Mouse (Mus musculus) forebrain, embryonic 12.5 days (tissue): ENCODE data around the gene Gm20481. TPM values are rescaled to one million over a fixed set of nuclear protein-coding genes. Genes with fewer than 3 reads are reported as not detected.
A peak's percentile ranks its signal among the peaks of the same experiment; 100 is the strongest.
"Not testable (repeated sequence)": the region's sequence is repeated elsewhere in the genome, so short reads cannot be mapped to it uniquely, and the experiment has no call there.

ENCODE experiments used
- ATAC-seq: fragments of 200-750 bp; cut with Nextera tagmentation; 2 replicates; pipeline ENCODE4 v1.8.0; 2017; ENCODE audit warnings: moderate TSS enrichment; ENCODE audit not compliant: low FRiP score
- H3K27ac ChIP-seq: fragments of 300-500 bp; sonication (generic); 2 replicates; pipeline ENCODE4 v1.5.1; 2016; ENCODE audit warnings: mild to moderate bottlenecking
- H3K27me3 ChIP-seq: fragments of 300-500 bp; sonication (generic); 2 replicates; pipeline ENCODE4 v1.6.1; 2016; ENCODE audit warnings: mild to moderate bottlenecking
- H3K36me3 ChIP-seq: fragments of 300-500 bp; sonication (generic); replicated peaks from 2 replicates; pipeline ENCODE4 v1.6.1; 2016; ENCODE audit warnings: mild to moderate bottlenecking
- H3K4me1 ChIP-seq: fragments of 300-500 bp; sonication (generic); 2 replicates; pipeline ENCODE4 v1.6.1; 2016
- H3K4me2 ChIP-seq: fragments of 300-500 bp; sonication (generic); 2 replicates; pipeline ENCODE4 v1.6.1; 2016; ENCODE audit warnings: mild to moderate bottlenecking, moderate library complexity
- H3K4me3 ChIP-seq: fragments of 300-500 bp; sonication (generic); replicated peaks from 2 replicates; pipeline ENCODE4 v1.5.1; 2016; ENCODE audit warnings: mild to moderate bottlenecking
- H3K9ac ChIP-seq: fragments of 300-500 bp; sonication (generic); 2 replicates; pipeline ENCODE4 v1.6.1; 2016; ENCODE audit warnings: mild to moderate bottlenecking
- H3K9me3 ChIP-seq: fragments of 300-500 bp; sonication (generic); 2 replicates; pipeline ENCODE4 v1.6.1; 2016
- WGBS: fragments of 180-500 bp; shearing (Covaris S2); methylation state at CpG from one replicate; pipeline ENCODE4 v1.1.7; 2016; 5-methylcytosine and 5-hydroxymethylcytosine counted together
- polyA plus RNA-seq: library from polyadenylated mRNA; unstranded; fragments of >200 nt; fragmentation: Nextera tagmentation; extraction: Ambion mirVana; gene quantifications from 2 replicates; pipeline ENCODE4 v1.2.1, GENCODE M21; 2016

Gene Gm20481
- polyA plus RNA-seq: not detected in 2 replicates

DNA sequence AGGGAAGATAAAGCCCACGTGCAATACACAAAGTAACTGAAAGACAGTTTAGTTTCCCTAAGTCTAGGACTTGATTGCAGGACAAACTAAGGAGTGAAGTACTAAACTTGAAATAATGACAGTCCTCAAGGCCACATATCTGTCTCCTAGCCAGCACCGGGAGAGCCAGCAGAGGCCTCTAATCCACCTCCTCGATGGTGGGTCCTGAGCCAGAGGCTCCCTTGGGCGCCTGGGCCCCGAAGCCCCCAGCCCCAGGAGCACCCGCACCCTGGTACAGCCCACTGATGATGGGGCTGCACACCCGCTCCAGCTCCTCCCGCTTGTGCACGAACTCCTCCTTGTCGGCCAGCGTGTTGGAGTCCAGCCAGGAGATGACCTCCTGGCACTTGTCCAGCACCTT lies at the start of gene Gm20481:
Gene Gm20481 (plus strand): TSS at position 91 of the 400 bp plus-strand sequence.
- not testable (repeated sequence) for H3K9ac ChIP-seq, H3K4me2 ChIP-seq, ATAC-seq, H3K4me3 ChIP-seq, H3K4me1 ChIP-seq, H3K36me3 ChIP-seq, H3K9me3 ChIP-seq, H3K27ac ChIP-seq
- H3K27me3 ChIP-seq: peaks cover 46% of the 10 kb centered on the region
- WGBS: 75% methylated on average over 9 of the region's 11 CpGs

DNA sequence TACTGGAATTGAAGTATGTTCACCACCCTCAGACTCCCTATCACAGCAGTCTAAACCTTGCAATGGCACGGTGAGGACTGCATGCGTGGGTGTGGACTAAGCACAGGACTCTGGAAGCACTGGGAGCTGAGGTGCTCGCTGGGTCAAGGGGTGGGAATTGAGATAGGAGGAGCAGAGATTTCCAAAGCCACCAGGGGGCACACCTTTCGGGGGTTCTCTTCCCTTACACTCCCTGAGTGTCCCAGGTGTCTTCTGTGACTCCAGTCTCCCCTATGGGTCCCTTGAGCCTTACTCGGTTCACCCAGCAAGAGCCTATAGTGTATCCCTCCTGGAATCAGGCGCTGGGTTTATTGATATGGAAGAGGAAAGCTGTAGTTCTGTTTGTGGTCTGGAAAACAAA lies 46.8 kb upstream of the Gm20481 start:
- no peaks in the 10 kb centered on the region for H3K9me3 ChIP-seq
- H3K4me2 ChIP-seq: no peak overlapping the region
- no peaks in the 10 kb centered on the region for H3K27me3 ChIP-seq
- no peak overlapping the region for H3K4me3 ChIP-seq
- WGBS: 46% methylated on average over 6 of the region's 6 CpGs
- H3K36me3 ChIP-seq: no peaks in the 10 kb centered on the region
- ATAC-seq: no peak
- H3K4me1 ChIP-seq: no peaks in the 10 kb centered on the region
- no peak overlapping the region for H3K27ac ChIP-seq
- H3K9ac ChIP-seq: no peak overlapping the region

DNA sequence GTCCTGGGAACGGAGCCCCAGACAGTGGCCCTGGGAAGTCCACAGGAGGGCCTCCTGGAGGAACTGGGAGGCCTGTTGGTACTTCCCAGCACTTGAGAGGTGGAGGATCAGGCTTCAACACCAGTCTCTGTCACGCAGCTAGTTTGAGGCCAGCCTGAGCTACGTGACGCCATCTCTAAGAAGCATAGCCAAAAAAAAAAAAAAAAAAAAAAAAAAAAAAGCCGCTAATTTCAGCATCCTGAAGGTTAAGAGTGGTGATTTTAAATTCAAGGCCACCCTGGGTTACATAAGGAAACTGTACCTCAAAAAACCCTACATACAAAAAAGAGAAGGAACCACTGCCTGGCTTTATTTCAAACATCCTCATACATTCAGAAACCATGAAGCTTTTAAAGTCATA lies 45.5 kb upstream of the Gm20481 start:
- WGBS: 62% methylated on average over 5 of the region's 5 CpGs
- Histone ChIP-seq H3K4me2 (no peak overlapping the region), H3K27ac (no peak overlapping the region), H3K9me3 (no peaks in the 10 kb centered on the region), H3K36me3 (no peaks in the 10 kb centered on the region), H3K27me3 (no peaks in the 10 kb centered on the region), H3K4me1 (no peaks in the 10 kb centered on the region), H3K9ac (no peak overlapping the region), H3K4me3 (no peak overlapping the region)
- no peak for ATAC-seq

DNA sequence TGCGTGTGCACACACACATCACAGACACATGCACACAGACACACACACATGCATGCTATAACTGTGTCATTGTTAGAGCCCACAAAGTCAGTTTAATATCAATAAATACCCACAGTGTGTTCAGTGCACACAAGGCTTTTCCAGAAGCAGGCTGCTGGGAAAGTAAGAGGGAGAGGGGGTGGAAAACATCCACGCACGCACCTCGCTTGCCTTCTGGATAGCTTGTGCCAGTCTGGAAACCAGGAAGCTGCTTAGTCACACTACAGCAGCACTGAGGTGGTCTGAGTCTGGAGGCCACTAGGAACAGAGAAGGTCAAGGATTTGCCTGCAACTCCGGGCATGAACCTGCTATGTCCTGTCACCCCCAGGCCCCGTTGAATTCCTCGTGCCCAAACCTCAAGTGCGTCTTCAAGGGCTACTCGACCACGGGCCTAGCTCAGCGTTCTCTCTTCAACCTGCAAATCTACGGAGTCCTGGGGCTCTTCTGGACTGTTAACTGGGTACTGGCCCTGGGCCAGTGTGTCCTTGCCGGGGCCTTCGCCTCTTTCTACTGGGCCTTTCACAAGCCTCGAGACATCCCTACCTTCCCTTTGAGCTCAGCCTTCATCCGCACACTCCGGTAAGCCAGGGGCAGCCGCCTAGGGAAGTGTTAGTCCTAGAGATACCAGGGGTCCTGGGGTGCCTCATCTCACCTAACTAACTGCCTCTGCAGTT lies 42.2 kb upstream of the Gm20481 start:
- no peaks in the 10 kb centered on the region for H3K27me3 ChIP-seq
- H3K4me2 ChIP-seq: no peak overlapping the region
- peaks cover 11% of the 10 kb centered on the region for H3K4me1 ChIP-seq
- 85% methylated on average over 18 of the region's 18 CpGs for WGBS
- no peak overlapping the region for H3K27ac ChIP-seq
- H3K9ac ChIP-seq: no peak overlapping the region
- no peaks in the 10 kb centered on the region for H3K9me3 ChIP-seq
- H3K36me3 ChIP-seq: no peaks in the 10 kb centered on the region
- no peak for ATAC-seq
- H3K4me3 ChIP-seq: no peak overlapping the region

DNA sequence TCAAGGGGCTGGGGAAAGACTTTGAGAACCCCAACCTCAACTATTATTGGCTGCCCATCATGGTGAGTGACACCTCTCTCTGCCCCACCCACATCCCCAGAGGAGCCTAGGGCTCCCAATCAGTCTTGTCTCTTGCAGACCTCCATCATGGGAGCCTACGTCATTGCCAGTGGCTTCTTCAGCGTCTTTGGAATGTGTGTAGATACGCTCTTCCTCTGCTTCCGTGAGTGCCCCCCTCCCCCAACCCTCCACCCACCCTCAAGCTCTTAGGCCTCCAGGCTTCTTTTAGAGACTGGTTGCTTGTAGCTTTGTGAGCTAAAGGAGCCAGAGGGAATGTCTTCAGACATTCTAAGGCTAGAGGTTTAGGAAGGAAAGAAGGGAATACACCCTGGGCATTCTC lies 40.9 kb upstream of the Gm20481 start:
- no peaks in the 10 kb centered on the region for H3K9me3 ChIP-seq
- H3K36me3 ChIP-seq: no peaks in the 10 kb centered on the region
- peaks cover 11% of the 10 kb centered on the region for H3K4me1 ChIP-seq
- no peaks in the 10 kb centered on the region for H3K27me3 ChIP-seq
- WGBS: 83% methylated on average over 4 of the region's 4 CpGs
- ATAC-seq: no peak
- H3K27ac ChIP-seq: no peak overlapping the region
- H3K4me3 ChIP-seq: no peak overlapping the region
- H3K4me2 ChIP-seq: no peak overlapping the region
- H3K9ac ChIP-seq: no peak overlapping the region

DNA sequence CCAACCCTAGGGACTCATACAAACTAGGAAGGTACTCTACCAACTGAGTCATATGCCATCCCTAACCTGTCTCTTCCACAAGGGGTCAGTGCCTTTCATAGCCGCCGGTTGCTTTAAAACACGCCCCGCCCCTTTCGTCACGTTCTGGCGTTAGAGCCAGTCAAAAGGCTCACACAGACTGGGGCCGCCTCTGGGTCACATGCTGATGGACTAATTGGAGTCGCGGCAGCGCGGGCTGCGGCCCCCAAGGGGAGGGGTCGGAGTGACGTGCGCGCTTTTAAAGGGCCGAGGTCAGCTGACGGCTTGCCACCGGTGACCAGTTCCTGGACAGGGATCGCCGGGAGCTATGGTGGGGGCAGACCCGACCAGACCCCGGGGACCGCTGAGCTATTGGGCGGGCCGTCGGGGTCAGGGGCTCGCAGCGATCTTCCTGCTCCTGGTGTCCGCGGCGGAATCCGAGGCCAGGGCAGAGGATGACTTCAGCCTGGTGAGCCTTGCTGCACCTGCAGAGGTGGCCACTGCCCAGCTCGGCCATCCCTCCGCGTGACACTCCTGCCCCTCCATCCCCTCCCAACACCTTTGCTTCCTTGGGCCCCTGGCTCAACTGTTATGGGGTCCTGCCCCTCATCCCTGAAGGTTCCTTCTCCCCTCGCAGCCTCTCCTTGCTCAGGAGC lies 38.5 kb upstream of the Gm20481 start, which contains the start of gene Neu1:
Gene Neu1 (plus strand): TSS at position 193 of the 674 bp plus-strand sequence.
- peak; percentile 97 for ATAC-seq
- peak within 1 kb of the TSS; percentile 90 for H3K9ac ChIP-seq
- H3K4me3 ChIP-seq: peak within 1 kb of the TSS; percentile 75
- H3K9me3 ChIP-seq: no peaks in the 10 kb centered on the region
- H3K27ac ChIP-seq: peak within 1 kb of the TSS; percentile 9; the same call in 1 of the 2 replicates
- under 1% methylated on average over 38 of the region's 38 CpGs for WGBS
- H3K4me2 ChIP-seq: peak within 1 kb of the TSS; percentile 97
- H3K27me3 ChIP-seq: no peaks in the 10 kb centered on the region
- peaks cover 11% of the 10 kb centered on the region for H3K36me3 ChIP-seq
- peaks cover 11% of the 10 kb centered on the region for H3K4me1 ChIP-seq

DNA sequence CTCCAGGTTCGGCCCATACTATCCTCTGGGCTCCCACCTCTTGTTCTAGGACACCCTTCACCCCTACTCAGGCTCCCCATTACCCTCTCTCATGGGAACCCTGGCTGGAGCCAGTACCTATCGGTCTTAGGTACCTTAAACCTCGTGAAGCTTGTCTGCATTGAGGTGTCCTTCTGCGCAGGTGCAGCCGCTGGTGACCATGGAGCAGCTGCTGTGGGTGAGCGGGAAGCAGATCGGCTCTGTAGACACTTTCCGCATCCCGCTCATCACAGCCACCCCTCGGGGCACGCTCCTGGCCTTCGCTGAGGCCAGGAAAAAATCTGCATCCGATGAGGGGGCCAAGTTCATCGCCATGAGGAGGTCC lies 38.0 kb upstream of the Gm20481 start:
- H3K9me3 ChIP-seq: no peaks in the 10 kb centered on the region
- 0 out of 2 replicates have a peak overlapping the region, but pooled peaks have one; percentile 9 for H3K27ac ChIP-seq
- ATAC-seq: no peak; the same call in 1 of the 2 replicates
- peak overlapping the region; percentile 97 for H3K4me2 ChIP-seq
- peak overlapping the region; percentile 75 for H3K4me3 ChIP-seq
- 14% methylated on average over 14 of the region's 14 CpGs for WGBS
- no peaks in the 10 kb centered on the region for H3K27me3 ChIP-seq
- peaks cover 11% of the 10 kb centered on the region for H3K4me1 ChIP-seq
- peaks cover 11% of the 10 kb centered on the region for H3K36me3 ChIP-seq
- H3K9ac ChIP-seq: peak overlapping the region; percentile 90

DNA sequence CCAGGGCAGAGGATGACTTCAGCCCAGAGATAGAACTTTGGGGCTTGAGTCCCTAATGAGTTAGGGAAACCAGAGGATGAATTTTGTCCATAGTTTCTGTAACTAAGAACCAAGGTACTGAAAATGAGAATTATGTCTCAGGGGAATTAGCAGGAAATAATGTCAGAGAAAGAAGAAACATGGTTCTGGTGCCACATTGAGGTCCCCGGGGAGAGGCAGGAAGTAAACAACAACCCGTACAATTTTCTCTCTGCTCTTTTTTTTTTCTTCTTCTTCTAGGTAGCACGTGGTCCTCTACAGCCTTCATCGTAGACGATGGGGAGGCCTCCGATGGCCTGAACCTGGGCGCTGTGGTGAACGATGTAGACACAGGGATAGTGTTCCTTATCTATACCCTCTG lies 37.4 kb upstream of the Gm20481 start:
- Histone ChIP-seq H3K27ac (no peak overlapping the region), H3K4me2 (peak overlapping the region; percentile 97), H3K4me1 (peaks cover 11% of the 10 kb centered on the region), H3K9ac (peak overlapping the region; percentile 90; the same call in 1 of the 2 replicates), H3K27me3 (no peaks in the 10 kb centered on the region), H3K36me3 (peaks cover 11% of the 10 kb centered on the region), H3K4me3 (peak overlapping the region; percentile 75), H3K9me3 (no peaks in the 10 kb centered on the region)
- WGBS: 92% methylated on average over 8 of the region's 8 CpGs
- no peak for ATAC-seq

DNA sequence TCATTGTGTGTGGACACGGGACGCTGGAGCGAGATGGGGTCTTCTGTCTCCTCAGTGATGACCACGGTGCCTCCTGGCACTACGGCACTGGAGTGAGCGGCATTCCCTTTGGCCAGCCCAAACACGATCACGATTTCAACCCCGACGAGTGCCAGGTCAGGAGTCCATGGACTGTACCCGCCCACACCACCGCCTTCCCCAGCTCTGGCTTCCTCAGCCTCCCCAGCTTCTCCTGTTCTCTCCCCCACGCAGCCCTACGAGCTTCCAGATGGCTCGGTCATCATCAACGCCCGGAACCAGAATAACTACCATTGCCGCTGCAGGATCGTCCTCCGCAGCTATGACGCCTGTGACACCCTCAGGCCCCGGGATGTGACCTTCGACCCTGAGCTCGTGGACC lies 35.7 kb upstream of the Gm20481 start:
- no peak overlapping the region for H3K9ac ChIP-seq
- H3K4me2 ChIP-seq: no peak overlapping the region
- ATAC-seq: no peak
- 71% methylated on average over 24 of the region's 24 CpGs for WGBS
- H3K4me3 ChIP-seq: no peak overlapping the region
- H3K4me1 ChIP-seq: peaks cover 11% of the 10 kb centered on the region
- H3K9me3 ChIP-seq: no peaks in the 10 kb centered on the region
- H3K27ac ChIP-seq: no peak overlapping the region
- H3K36me3 ChIP-seq: peaks cover 11% of the 10 kb centered on the region
- H3K27me3 ChIP-seq: no peaks in the 10 kb centered on the region

DNA sequence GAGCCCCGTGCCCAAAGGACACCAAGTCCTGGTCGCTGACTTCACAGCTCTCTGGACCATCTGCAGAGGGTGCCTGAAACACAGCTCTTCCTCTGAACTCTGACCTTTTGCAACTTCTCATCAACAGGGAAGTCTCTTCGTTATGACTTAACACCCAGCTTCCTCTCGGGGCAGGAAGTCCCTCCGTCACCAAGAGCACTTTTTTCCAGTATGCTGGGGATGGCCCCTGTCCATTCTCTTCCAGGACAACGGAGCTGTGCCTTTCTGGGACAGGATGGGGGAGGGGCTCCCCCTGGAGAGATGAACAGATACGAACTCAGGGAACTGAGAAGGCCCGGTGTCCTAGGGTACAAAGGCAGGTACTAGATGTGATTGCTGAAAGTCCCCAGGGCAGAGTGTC lies 34.9 kb upstream of the Gm20481 start:
- no peak overlapping the region for H3K27ac ChIP-seq
- ATAC-seq: no peak
- no peaks in the 10 kb centered on the region for H3K27me3 ChIP-seq
- H3K4me1 ChIP-seq: peaks cover 11% of the 10 kb centered on the region
- peaks cover 11% of the 10 kb centered on the region for H3K36me3 ChIP-seq
- 60% methylated on average over 8 of the region's 8 CpGs for WGBS
- H3K9me3 ChIP-seq: no peaks in the 10 kb centered on the region
- H3K4me2 ChIP-seq: no peak overlapping the region
- H3K9ac ChIP-seq: no peak overlapping the region
- H3K4me3 ChIP-seq: no peak overlapping the region

DNA sequence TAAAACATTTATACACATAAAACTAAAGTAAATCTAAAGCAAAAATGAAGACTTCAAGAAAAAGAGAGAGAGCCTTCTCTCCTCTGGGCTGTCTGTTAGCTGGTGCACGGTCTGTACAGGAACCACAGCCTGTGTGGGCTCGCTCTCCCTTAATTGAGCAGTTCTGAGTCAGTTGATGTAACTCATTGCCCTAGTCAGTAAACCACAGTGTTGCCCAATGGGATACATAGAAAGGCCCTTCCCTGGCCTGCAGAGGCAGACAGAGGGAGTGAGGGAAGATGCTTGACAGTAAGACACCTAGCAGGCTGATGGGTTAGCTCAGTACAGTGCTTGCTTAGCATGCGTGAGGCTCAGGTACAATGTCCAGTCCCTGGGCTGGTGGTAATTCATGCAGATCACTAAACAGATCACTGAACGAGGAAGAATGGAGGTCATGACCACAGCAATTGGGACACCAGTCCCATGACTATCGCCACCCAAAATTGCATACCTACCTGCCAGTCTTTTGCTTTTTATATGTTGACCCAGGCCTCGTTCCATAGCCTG lies 31.7 kb upstream of the Gm20481 start:
- Histone ChIP-seq H3K4me1 (peaks cover 7% of the 10 kb centered on the region), H3K4me3 (no peak overlapping the region), H3K36me3 (peaks cover 11% of the 10 kb centered on the region), H3K9me3 (no peaks in the 10 kb centered on the region), H3K27me3 (no peaks in the 10 kb centered on the region), H3K4me2 (no peak overlapping the region), H3K27ac (no peak overlapping the region), H3K9ac (no peak overlapping the region)
- 91% methylated on average over 6 of the region's 6 CpGs for WGBS
- ATAC-seq: no peak

DNA sequence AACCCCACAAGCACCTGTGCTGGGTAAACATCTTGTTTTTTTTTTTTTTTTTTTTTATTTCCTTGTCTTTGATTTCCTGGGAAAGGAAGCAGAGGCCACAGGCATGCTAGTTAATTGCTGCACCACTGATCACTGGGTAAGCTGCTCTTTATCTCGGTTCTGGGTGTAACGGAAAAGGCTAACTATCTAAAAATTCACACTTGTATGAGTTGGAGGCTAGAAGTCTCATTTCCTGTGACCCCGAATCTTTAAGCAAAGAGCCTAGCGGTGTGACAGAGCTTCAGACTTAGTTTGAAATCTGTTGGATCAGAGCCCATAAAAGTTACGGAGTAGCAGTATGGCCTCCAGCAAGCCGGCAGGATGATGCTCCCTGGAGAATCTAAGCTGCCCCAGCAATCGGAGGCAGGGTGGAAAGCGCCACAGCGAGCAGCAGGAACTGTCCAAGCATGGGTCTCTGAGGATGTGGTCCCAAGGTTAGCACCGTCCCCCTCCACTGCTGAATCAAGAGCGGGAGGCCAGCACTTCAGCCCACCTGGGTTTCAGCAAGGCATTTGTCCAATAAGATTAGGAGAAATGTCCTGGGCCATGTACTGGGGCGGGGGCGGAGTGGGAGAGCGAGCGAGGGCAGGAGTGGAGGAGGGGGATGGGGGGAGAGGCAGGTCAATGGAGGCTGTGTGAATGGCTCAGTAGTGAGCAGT lies 28.2 kb upstream of the Gm20481 start:
- WGBS: 8% methylated on average over 15 of the region's 15 CpGs
- H3K27ac ChIP-seq: 0 out of 2 replicates have a peak overlapping the region, but pooled peaks have one; percentile 44
- no peaks in the 10 kb centered on the region for H3K9me3 ChIP-seq
- ATAC-seq: no peak
- H3K9ac ChIP-seq: peak overlapping the region; percentile 30
- H3K27me3 ChIP-seq: no peaks in the 10 kb centered on the region
- peak overlapping the region; percentile 45 for H3K4me2 ChIP-seq
- no peaks in the 10 kb centered on the region; the same call in 1 of the 2 replicates for H3K36me3 ChIP-seq
- H3K4me1 ChIP-seq: peaks cover 7% of the 10 kb centered on the region
- peak overlapping the region; percentile 27 for H3K4me3 ChIP-seq
